Mouse (Mus musculus): Measurements from ENCODE around the gene Nprl3. TPM values are rescaled to one million over a fixed set of nuclear protein-coding genes. Genes with fewer than 3 reads are reported as not detected.

Gene Nprl3
- polyA plus RNA-seq, 1 experiment from 2014 or later: 51.4 TPM

DNA sequence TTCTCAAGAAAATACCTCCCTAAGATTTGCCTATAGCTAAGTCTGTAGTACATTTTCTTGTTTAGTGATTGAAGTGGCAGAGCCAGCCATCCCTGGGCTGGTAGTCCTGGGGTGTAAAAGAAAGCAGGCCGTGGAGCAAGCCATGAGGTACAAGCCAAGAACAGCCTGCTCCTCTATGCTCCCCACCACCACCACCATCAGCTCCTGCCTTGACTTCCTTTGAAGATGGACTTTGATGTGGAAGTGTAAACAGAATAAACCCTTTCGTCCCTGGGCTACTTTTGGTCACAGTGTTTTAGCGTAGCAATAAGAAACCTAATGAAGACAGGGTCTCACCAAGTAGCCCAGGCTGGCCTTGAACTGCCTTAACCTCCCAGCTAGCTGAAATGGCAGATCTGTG, 69.7 kb downstream of the Nprl3 start:
- Histone ChIP-seq H3K9me3 (no peaks in the 10 kb centered on the region), H3K9ac (replicated peaks) (no peak overlapping the region), H3K4me2 (replicated peaks) (no peak overlapping the region), H3K4me3 (no peak overlapping the region), H3K27ac (replicated peaks) (no peak overlapping the region), H3K36me3 (no peaks in the 10 kb centered on the region), H3K27me3 (no peaks in the 10 kb centered on the region), H3K4me1 (no peaks in the 10 kb centered on the region)
- 78% methylated on average over 3 of the region's 3 CpGs for WGBS
- ATAC-seq (replicated peaks): no peak

DNA sequence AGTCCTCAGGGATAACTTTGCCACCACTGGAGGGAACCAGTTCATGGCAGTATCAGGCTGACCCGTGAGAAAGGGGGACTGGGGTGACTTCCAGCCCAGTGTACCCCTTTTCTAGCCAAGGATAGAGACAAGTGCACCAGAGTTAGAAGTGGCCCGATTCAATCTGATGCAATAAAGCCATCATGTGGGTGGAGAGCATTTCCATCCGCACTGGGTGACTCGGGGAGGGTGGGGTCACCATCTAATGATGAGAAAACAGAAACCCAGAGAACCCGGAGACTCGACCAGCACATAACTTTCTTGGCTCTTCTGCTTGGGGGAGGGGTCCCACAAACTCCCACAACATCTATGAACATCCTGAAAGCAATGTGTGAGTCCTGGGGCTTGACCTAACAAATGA, 70.8 kb downstream of the Nprl3 start:
- no peaks in the 10 kb centered on the region for H3K27me3 ChIP-seq
- ATAC-seq (replicated peaks): no peak
- H3K4me3 ChIP-seq: no peak overlapping the region
- H3K36me3 ChIP-seq: no peaks in the 10 kb centered on the region
- WGBS: 81% methylated on average over 6 of the region's 6 CpGs
- H3K9ac ChIP-seq (replicated peaks): no peak overlapping the region
- H3K4me1 ChIP-seq: no peaks in the 10 kb centered on the region
- H3K27ac ChIP-seq (replicated peaks): no peak overlapping the region
- no peaks in the 10 kb centered on the region for H3K9me3 ChIP-seq
- no peak overlapping the region for H3K4me2 ChIP-seq (replicated peaks)

DNA sequence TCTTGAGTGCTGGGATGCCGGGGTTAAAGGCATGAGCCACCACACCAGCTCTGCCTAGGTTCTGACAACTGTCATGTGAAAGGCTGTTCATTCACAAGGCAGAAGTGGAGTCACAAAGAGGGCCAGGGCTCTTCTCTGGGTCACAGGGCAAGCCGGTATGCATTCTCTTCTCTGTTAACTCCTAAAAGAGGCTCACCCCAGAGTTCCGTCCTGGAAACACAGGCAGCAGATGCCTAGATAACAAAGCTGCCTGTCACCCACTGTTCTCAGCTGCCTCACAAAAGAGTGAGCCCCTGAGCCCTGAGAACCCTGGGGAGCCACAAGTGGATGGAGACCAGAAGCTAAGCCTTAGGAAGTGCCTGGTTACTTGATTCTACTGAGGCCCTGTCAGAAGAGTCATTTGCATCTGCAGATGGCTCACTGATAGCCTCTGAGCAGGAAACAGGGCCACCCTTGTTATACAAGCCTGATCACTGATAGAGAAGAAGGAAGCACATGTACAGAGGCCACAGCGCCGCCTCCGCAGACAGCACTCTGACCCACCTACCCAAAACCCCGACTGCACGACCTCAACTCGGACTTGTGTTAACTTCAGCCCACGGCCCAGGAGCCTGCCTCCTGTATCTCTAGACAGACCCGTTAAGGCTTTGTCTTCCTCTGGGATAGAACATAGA, 71.5 kb downstream of the Nprl3 start:
- no peak for ATAC-seq (replicated peaks)
- H3K9ac ChIP-seq (replicated peaks): no peak overlapping the region
- no peaks in the 10 kb centered on the region for H3K9me3 ChIP-seq
- H3K4me3 ChIP-seq: no peak overlapping the region
- H3K4me1 ChIP-seq: no peaks in the 10 kb centered on the region
- no peaks in the 10 kb centered on the region for H3K27me3 ChIP-seq
- no peak overlapping the region for H3K27ac ChIP-seq (replicated peaks)
- H3K4me2 ChIP-seq (replicated peaks): no peak overlapping the region
- no peaks in the 10 kb centered on the region for H3K36me3 ChIP-seq
- WGBS: 29% methylated on average over 11 of the region's 11 CpGs

DNA sequence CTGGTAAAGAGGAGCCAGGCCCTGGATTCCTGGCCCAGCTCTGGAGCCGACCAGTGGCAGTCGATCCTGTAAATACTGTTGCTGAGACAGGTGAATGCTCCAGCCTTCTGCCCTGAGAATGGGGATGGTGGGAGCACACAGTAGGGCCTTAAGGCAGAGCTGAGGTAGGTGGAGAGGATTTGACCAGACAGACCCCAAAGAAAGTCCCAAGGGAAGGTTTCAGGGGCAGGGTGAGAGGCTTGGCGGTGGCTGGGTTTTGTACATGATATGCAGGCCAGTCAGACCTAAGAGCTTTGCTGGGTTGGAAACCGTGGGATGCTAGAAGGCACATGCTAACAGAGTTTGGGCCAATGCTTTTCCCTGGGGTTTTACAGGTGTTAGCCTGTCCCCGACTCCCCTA, 72.9 kb downstream of the Nprl3 start:
- H3K27ac ChIP-seq (replicated peaks): no peak overlapping the region
- WGBS: 80% methylated on average over 5 of the region's 5 CpGs
- H3K4me2 ChIP-seq (replicated peaks): no peak overlapping the region
- no peak for ATAC-seq (replicated peaks)
- H3K36me3 ChIP-seq: no peaks in the 10 kb centered on the region
- H3K4me1 ChIP-seq: no peaks in the 10 kb centered on the region
- H3K9me3 ChIP-seq: no peaks in the 10 kb centered on the region
- no peak overlapping the region for H3K9ac ChIP-seq (replicated peaks)
- no peak overlapping the region for H3K4me3 ChIP-seq
- H3K27me3 ChIP-seq: no peaks in the 10 kb centered on the region

DNA sequence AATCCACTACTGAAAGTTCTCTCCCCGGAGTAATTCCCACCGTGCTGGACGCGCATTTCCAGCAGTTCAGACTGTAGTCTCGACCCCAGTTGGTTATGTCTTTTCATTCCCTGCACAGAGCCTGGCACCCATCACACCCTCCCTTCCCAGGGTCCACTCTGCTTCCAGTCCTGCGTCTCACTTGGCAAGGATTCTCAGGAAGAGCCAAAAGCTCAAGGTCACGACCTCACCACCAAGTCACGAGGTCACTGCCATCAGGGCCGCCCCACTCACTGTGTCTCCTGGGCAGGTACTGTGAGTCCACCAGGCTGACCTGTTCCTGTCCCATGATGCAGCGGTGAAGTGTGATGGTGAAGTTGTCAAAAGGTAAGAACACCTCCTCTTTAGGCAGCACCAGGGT, 73.4 kb downstream of the Nprl3 start:
- H3K4me3 ChIP-seq: no peak overlapping the region
- no peak for ATAC-seq (replicated peaks)
- no peak overlapping the region for H3K27ac ChIP-seq (replicated peaks)
- no peaks in the 10 kb centered on the region for H3K27me3 ChIP-seq
- H3K36me3 ChIP-seq: no peaks in the 10 kb centered on the region
- H3K4me1 ChIP-seq: no peaks in the 10 kb centered on the region
- H3K9me3 ChIP-seq: no peaks in the 10 kb centered on the region
- WGBS: 82% methylated on average over 10 of the region's 10 CpGs
- H3K9ac ChIP-seq (replicated peaks): no peak overlapping the region
- no peak overlapping the region for H3K4me2 ChIP-seq (replicated peaks)

DNA sequence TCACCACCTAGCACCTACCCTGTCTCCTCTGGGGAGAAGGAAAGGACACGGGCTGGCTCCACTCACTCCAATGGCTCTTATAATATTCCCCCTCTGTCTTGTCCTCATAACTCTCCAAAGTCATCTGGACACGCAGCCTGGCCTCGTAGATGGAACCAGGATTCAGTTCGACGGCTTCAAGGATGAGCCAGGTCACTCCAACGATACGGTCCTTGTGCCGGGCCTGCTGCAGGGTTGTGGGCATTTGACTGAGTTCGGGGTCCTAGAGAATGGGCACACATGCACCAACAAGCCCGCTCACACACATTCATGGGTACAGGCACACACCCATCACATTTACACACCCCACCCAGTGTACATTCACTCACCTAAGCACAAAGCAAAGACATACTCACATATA, 74.4 kb downstream of the Nprl3 start:
- no peaks in the 10 kb centered on the region for H3K9me3 ChIP-seq
- ATAC-seq (replicated peaks): no peak
- no peak overlapping the region for H3K4me2 ChIP-seq (replicated peaks)
- no peaks in the 10 kb centered on the region for H3K36me3 ChIP-seq
- H3K9ac ChIP-seq (replicated peaks): no peak overlapping the region
- 94% methylated on average over 10 of the region's 10 CpGs for WGBS
- no peak overlapping the region for H3K27ac ChIP-seq (replicated peaks)
- H3K27me3 ChIP-seq: no peaks in the 10 kb centered on the region
- no peaks in the 10 kb centered on the region for H3K4me1 ChIP-seq
- no peak overlapping the region for H3K4me3 ChIP-seq

DNA sequence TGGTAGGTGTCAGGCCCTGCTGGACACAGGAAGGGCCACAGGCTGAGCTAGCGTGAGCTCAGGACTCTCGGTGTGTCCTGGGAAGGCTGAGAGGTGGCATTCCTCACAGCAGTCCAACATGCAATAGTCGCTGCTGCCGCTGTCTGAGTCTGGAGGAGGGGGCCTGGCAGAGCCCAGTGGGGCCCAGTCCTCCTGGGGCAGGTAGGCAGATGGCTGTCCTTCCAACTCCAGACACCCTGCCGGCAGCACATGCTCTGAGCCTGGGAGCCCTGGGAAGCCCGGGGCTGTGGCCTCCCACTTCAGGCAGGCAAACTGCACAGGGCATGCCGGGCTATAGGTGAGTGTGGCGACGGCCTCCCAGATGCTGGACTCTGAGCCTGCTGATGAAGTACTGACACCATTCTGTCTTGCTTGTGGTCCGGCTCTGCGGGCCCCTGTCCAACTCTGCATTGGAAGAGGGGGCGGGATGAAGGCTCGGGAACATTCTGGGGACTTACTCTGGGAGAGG, 76.8 kb downstream of the Nprl3 start:
- Histone ChIP-seq H3K27me3 (no peaks in the 10 kb centered on the region), H3K36me3 (no peaks in the 10 kb centered on the region), H3K9me3 (no peaks in the 10 kb centered on the region), H3K4me1 (no peaks in the 10 kb centered on the region), H3K9ac (replicated peaks) (no peak overlapping the region), H3K27ac (replicated peaks) (no peak overlapping the region), H3K4me2 (replicated peaks) (no peak overlapping the region), H3K4me3 (no peak overlapping the region)
- 82% methylated on average over 13 of the region's 13 CpGs for WGBS
- no peak for ATAC-seq (replicated peaks)

DNA sequence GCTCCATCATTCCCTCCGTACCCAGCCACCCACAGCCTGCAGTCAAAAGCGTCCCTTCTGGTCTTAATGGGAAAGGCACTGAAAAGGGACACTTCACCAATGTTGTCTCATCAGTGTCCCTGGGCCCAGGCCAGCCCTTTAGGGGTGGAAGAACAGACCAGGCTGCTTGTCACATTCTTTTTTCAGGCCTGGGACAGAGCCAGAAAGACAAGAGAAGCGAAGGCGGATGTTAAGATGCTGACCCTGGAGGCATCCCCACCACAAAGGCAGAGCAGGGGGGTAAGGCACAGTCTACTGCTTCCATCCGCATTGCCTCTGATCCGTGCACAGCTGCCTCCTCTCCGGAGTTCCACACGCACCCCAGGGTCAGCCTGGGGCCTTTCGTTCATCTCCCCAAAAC, 77.4 kb downstream of the Nprl3 start:
- ATAC-seq (replicated peaks): no peak
- H3K4me2 ChIP-seq (replicated peaks): no peak overlapping the region
- no peak overlapping the region for H3K9ac ChIP-seq (replicated peaks)
- H3K4me3 ChIP-seq: no peak overlapping the region
- WGBS: 74% methylated on average over 9 of the region's 9 CpGs
- no peaks in the 10 kb centered on the region for H3K9me3 ChIP-seq
- no peak overlapping the region for H3K27ac ChIP-seq (replicated peaks)
- no peaks in the 10 kb centered on the region for H3K4me1 ChIP-seq
- no peaks in the 10 kb centered on the region for H3K27me3 ChIP-seq
- H3K36me3 ChIP-seq: no peaks in the 10 kb centered on the region

DNA sequence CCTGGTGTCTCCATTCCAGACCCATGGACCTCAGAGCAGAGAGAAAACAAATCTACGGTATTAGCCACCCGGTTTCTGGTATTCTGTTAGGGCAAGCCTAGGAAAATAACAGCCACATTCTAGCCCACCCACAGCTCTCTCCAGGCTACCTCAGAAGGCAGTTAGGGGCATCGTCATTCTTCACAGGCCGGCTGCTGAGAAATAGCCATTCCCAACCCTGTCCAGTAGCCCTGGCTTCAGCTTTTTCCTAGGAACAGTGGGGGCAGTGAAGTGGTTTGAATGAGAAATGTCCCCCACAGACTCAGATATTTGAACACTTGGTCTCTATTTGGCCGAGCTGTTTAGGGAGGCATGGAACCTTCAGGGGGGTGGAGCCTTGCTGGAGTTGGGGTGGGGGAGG, 78.1 kb downstream of the Nprl3 start:
- WGBS: 68% methylated on average over 5 of the region's 5 CpGs
- no peaks in the 10 kb centered on the region for H3K27me3 ChIP-seq
- no peak for ATAC-seq (replicated peaks)

DNA sequence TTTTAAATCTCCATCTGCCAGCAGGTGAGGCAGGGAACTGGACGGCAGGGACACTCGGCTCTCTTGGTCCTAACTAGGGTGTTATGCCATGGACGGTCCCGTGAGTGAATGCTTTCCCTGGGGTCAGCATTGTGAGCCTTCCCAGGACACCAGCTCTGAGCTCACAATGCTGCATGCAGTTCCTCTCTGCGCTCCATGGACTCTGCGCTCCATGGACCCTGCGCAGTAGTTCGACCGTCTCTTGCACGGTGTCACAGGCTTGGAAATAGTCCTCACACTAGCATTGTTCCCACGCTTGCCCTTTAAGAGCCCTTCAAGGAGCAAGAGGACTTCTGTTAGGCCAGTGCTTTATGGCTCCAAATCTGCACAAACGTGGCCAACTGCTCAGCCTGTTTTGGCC, 78.6 kb downstream of the Nprl3 start:
- no peak overlapping the region for H3K27ac ChIP-seq (replicated peaks)
- no peak for ATAC-seq (replicated peaks)
- H3K4me1 ChIP-seq: no peaks in the 10 kb centered on the region
- no peak overlapping the region for H3K9ac ChIP-seq (replicated peaks)
- H3K9me3 ChIP-seq: no peaks in the 10 kb centered on the region
- H3K4me2 ChIP-seq (replicated peaks): no peak overlapping the region
- H3K27me3 ChIP-seq: no peaks in the 10 kb centered on the region
- H3K4me3 ChIP-seq: no peak overlapping the region
- H3K36me3 ChIP-seq: no peaks in the 10 kb centered on the region
- WGBS: 84% methylated on average over 12 of the region's 12 CpGs

More for the DNA sequence above, 78.1 kb downstream of the Nprl3 start:
- H3K4me1 ChIP-seq: no peaks in the 10 kb centered on the region
- H3K4me3 ChIP-seq: no peak overlapping the region
- H3K9me3 ChIP-seq: no peaks in the 10 kb centered on the region
- H3K4me2 ChIP-seq (replicated peaks): no peak overlapping the region
- H3K36me3 ChIP-seq: no peaks in the 10 kb centered on the region
- H3K27ac ChIP-seq (replicated peaks): no peak overlapping the region
- H3K9ac ChIP-seq (replicated peaks): no peak overlapping the region

DNA sequence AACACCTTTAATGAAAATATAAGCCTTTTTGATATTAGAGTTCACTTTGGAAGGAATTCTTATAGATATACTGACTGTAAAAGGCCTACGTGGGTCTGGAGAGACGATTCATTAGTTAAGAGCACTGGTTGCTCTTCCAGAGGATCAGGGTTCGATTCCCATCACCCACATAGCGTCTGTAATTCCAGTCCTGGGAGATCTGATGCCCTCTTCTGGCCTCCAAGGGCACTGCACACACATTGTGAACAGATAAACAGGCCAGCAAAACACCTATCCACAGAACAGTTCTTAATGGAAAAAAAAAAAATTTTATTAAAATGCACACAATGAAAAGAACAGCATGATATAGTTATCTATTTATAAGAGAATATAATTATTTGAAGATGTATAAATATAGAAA, 80.3 kb downstream of the Nprl3 start:
- Histone ChIP-seq H3K27me3 (no peaks in the 10 kb centered on the region), H3K36me3 (no peaks in the 10 kb centered on the region), H3K4me2 (replicated peaks) (no peak overlapping the region), H3K9me3 (no peaks in the 10 kb centered on the region), H3K27ac (replicated peaks) (no peak overlapping the region), H3K9ac (replicated peaks) (no peak overlapping the region), H3K4me3 (no peak overlapping the region), H3K4me1 (0 out of 2 replicates have a peak, but pooled peaks cover 3% of the 10 kb centered on the region)
- no peak for ATAC-seq (replicated peaks)
- WGBS: 91% methylated on average over 4 of the region's 4 CpGs

DNA sequence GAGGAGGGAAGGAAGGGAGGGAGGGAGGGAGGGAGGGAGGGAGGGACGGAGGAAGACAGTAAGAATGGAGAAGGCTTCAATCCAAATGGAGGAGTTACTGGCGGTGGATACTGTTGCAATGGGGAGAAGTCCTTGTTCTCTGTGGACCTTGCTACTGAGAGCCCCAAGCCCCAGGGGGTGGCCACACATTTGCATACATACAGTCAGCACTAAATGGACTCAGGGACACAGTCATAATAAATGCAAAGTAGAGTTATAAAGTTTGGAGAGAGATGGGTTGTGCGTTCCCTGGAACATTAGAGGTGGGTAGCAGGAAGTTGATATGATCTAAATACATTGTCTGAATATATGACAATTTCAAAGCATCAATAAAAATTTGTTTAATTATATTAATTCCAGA, 81.5 kb downstream of the Nprl3 start:
- H3K9ac ChIP-seq (replicated peaks): no peak overlapping the region
- 85% methylated on average over 3 of the region's 3 CpGs for WGBS
- H3K4me3 ChIP-seq: no peak overlapping the region
- H3K4me2 ChIP-seq (replicated peaks): no peak overlapping the region
- H3K4me1 ChIP-seq: 0 out of 2 replicates have a peak, but pooled peaks cover 7% of the 10 kb centered on the region
- no peaks in the 10 kb centered on the region for H3K36me3 ChIP-seq
- H3K27me3 ChIP-seq: no peaks in the 10 kb centered on the region; the same call in 1 of the 2 replicates
- H3K9me3 ChIP-seq: no peaks in the 10 kb centered on the region
- no peak overlapping the region for H3K27ac ChIP-seq (replicated peaks)
- ATAC-seq (replicated peaks): no peak

DNA sequence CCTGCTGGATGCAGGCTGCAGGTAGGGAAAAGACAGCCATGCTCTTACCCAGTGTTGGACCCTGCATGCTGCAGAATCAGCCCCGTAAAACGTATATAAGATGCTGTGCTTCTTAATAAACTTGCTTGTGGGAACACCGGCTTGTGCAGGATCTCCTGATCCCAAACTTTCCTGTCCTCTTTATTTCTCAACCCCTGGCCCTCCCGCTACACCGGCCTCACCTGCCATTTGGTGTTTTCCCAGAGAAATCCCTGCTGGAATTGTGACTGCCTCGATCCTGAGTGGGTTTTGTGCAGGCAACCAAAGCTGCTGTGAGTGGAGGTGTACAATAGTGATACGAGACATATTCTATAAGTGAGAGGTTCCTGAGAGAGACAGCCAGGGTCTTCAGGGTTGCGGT, 83.0 kb downstream of the Nprl3 start:
- Histone ChIP-seq H3K4me1 (0 out of 2 replicates have a peak, but pooled peaks cover 7% of the 10 kb centered on the region), H3K9me3 (no peaks in the 10 kb centered on the region), H3K4me2 (replicated peaks) (no peak overlapping the region), H3K27ac (replicated peaks) (no peak overlapping the region), H3K9ac (replicated peaks) (no peak overlapping the region), H3K27me3 (no peaks in the 10 kb centered on the region; the same call in 1 of the 2 replicates), H3K36me3 (no peaks in the 10 kb centered on the region), H3K4me3 (no peak overlapping the region)
- ATAC-seq (replicated peaks): no peak
- 92% methylated on average over 8 of the region's 8 CpGs for WGBS
